Mouse (Mus musculus): ENCODE measurements at regions not wholly inside any gene's neighbourhood (a gene's known extent, or its start where the extent isn't known, plus 50 kb on each side); places are given as distances from the start of the nearest gene placed in this dataset.

GRCm38 (mm10) chr9:73173589-73174247, 60.5 kb downstream of the Rsl24d1 start:
- no peaks in the 10 kb centered on the region for H3K27me3 ChIP-seq (ENCODE audit: control insufficient read depth, insufficient read depth, insufficient read length)
- H3ac ChIP-seq (ENCODE audit: control insufficient read depth, insufficient read length) = no peak overlapping the region
- no peak overlapping the region for H3K4me2 ChIP-seq (ENCODE audit: low read depth)
- no peak overlapping the region for H3K4me3 ChIP-seq
- no peak for TF ChIP-seq USF1 (IDR thresholded peaks at IDR 0.05; ENCODE audit: low read depth)
- TF ChIP-seq POLR2AphosphoS2 (IDR thresholded peaks at IDR 0.05; ENCODE audit: insufficient read length, low read depth) = no peak
- no peak for TF ChIP-seq REST (IDR thresholded peaks at IDR 0.05; ENCODE audit: insufficient read depth, insufficient read length)
- TF ChIP-seq POLR2A (IDR thresholded peaks at IDR 0.05; ENCODE audit: insufficient read length, low read depth) = no peak
- no peak for TF ChIP-seq E2F4 (IDR thresholded peaks at IDR 0.05; ENCODE audit: insufficient read depth)
- TF ChIP-seq TCF3 (IDR thresholded peaks at IDR 0.05; ENCODE audit: insufficient read length, low read depth) = no peak
- no peak for TF ChIP-seq CEBPB (IDR thresholded peaks at IDR 0.05; ENCODE audit: insufficient read depth, poor library complexity, severe bottlenecking)
- no peak for TF ChIP-seq MYOG (IDR thresholded peaks at IDR 0.05; ENCODE audit: control insufficient read depth in 1 of 3, insufficient read depth in 1 of 3, insufficient read length in 2 of 3, low read depth in 2 of 3)
- TF ChIP-seq MYOD1 (IDR thresholded peaks at IDR 0.05; ENCODE audit: control insufficient read depth in 1 of 3, insufficient read length in 2 of 3, low read depth in 2 of 3) = no peak
- no peaks in the 10 kb centered on the region for H3K36me3 ChIP-seq (ENCODE audit: control insufficient read depth, insufficient read depth)
- H3K79me2 ChIP-seq (ENCODE audit: control insufficient read depth, insufficient read depth) = no peaks in the 10 kb centered on the region

GRCm38 (mm10) chr9:73176645-73177044, 63.4 kb downstream of the Rsl24d1 start:
- H3K27me3 ChIP-seq (ENCODE audit: control insufficient read depth, insufficient read depth, insufficient read length) = no peaks in the 10 kb centered on the region
- no peaks in the 10 kb centered on the region for H3K36me3 ChIP-seq (ENCODE audit: control insufficient read depth, insufficient read depth)
- no peak overlapping the region for H3K4me3 ChIP-seq
- TF ChIP-seq TCF12 (IDR thresholded peaks at IDR 0.05; ENCODE audit: insufficient read depth, poor library complexity, severe bottlenecking) (no peak), SRF (IDR thresholded peaks at IDR 0.05; ENCODE audit: control insufficient read depth, insufficient read length, low read depth) (no peak), MYOG (IDR thresholded peaks at IDR 0.05; ENCODE audit: control insufficient read depth in 1 of 3, insufficient read depth in 1 of 3, insufficient read length in 2 of 3, low read depth in 2 of 3) (no peak), MAX (IDR thresholded peaks at IDR 0.05; ENCODE audit: low read depth) (no peak)
- no peak overlapping the region for H3K4me2 ChIP-seq (ENCODE audit: low read depth)
- no peak overlapping the region for H3ac ChIP-seq (ENCODE audit: control insufficient read depth, insufficient read length)
- no peaks in the 10 kb centered on the region for H3K79me2 ChIP-seq (ENCODE audit: control insufficient read depth, insufficient read depth)

- H3K4me3 ChIP-seq = no peak overlapping the region
- H3K27me3 ChIP-seq (ENCODE audit: control insufficient read depth, insufficient read depth, insufficient read length) = no peaks in the 10 kb centered on the region
- no peaks in the 10 kb centered on the region for H3K79me2 ChIP-seq (ENCODE audit: control insufficient read depth, insufficient read depth)
- H3K4me2 ChIP-seq (ENCODE audit: low read depth) = no peak overlapping the region
- TF ChIP-seq TCF12 (IDR thresholded peaks at IDR 0.05; ENCODE audit: insufficient read depth, poor library complexity, severe bottlenecking) (no peak), POLR2A (IDR thresholded peaks at IDR 0.05; ENCODE audit: insufficient read length, low read depth) (no peak), REST (IDR thresholded peaks at IDR 0.05; ENCODE audit: insufficient read depth, insufficient read length) (no peak)
- no peaks in the 10 kb centered on the region for H3K36me3 ChIP-seq (ENCODE audit: control insufficient read depth, insufficient read depth)
- no peak overlapping the region for H3ac ChIP-seq (ENCODE audit: control insufficient read depth, insufficient read length)
Measured at GRCm38 (mm10) chr9:73183356-73183755, 70.1 kb downstream of the Rsl24d1 start.

- H3K4me2 ChIP-seq (ENCODE audit: low read depth) = no peak overlapping the region
- no peak for TF ChIP-seq REST (IDR thresholded peaks at IDR 0.05; ENCODE audit: insufficient read depth, insufficient read length)
- no peak for TF ChIP-seq SRF (IDR thresholded peaks at IDR 0.05; ENCODE audit: control insufficient read depth, insufficient read length, low read depth)
- TF ChIP-seq TCF12 (IDR thresholded peaks at IDR 0.05; ENCODE audit: insufficient read depth, poor library complexity, severe bottlenecking) = no peak
- no peak for TF ChIP-seq MYOG (IDR thresholded peaks at IDR 0.05; ENCODE audit: control insufficient read depth in 1 of 3, insufficient read depth in 1 of 3, insufficient read length in 2 of 3, low read depth in 2 of 3)
- no peak for TF ChIP-seq MYOD1 (IDR thresholded peaks at IDR 0.05; ENCODE audit: control insufficient read depth in 1 of 3, insufficient read length in 2 of 3, low read depth in 2 of 3)
- no peak for TF ChIP-seq POLR2A (IDR thresholded peaks at IDR 0.05; ENCODE audit: insufficient read length, low read depth)
- no peak for TF ChIP-seq POLR2AphosphoS2 (IDR thresholded peaks at IDR 0.05; ENCODE audit: insufficient read length, low read depth)
- TF ChIP-seq MAX (IDR thresholded peaks at IDR 0.05; ENCODE audit: low read depth) = no peak
- no peak overlapping the region for H3ac ChIP-seq (ENCODE audit: control insufficient read depth, insufficient read length)
- no peaks in the 10 kb centered on the region for H3K36me3 ChIP-seq (ENCODE audit: control insufficient read depth, insufficient read depth)
- no peaks in the 10 kb centered on the region for H3K79me2 ChIP-seq (ENCODE audit: control insufficient read depth, insufficient read depth)
- H3K4me3 ChIP-seq = no peak overlapping the region
- H3K27me3 ChIP-seq (ENCODE audit: control insufficient read depth, insufficient read depth, insufficient read length) = no peaks in the 10 kb centered on the region
Measured at GRCm38 (mm10) chr9:73184908-73185307, 71.7 kb downstream of the Rsl24d1 start.

GRCm38 (mm10) chr9:73192271-73192785, 79.1 kb downstream of the Rsl24d1 start:
- TF ChIP-seq TCF3 (IDR thresholded peaks at IDR 0.05; ENCODE audit: insufficient read length, low read depth) = no peak
- TF ChIP-seq SRF (IDR thresholded peaks at IDR 0.05; ENCODE audit: control insufficient read depth, insufficient read length, low read depth) = no peak
- TF ChIP-seq POLR2A (IDR thresholded peaks at IDR 0.05; ENCODE audit: insufficient read length, low read depth) = no peak
- no peak for TF ChIP-seq POLR2AphosphoS2 (IDR thresholded peaks at IDR 0.05; ENCODE audit: insufficient read length, low read depth)
- TF ChIP-seq MAX (IDR thresholded peaks at IDR 0.05; ENCODE audit: low read depth) = no peak
- TF ChIP-seq REST (IDR thresholded peaks at IDR 0.05; ENCODE audit: insufficient read depth, insufficient read length) = no peak
- no peak for TF ChIP-seq USF1 (IDR thresholded peaks at IDR 0.05; ENCODE audit: low read depth)
- no peak for TF ChIP-seq CEBPB (IDR thresholded peaks at IDR 0.05; ENCODE audit: insufficient read depth, poor library complexity, severe bottlenecking)
- no peak for TF ChIP-seq MYOD1 (IDR thresholded peaks at IDR 0.05; ENCODE audit: control insufficient read depth in 1 of 3, insufficient read length in 2 of 3, low read depth in 2 of 3)
- TF ChIP-seq E2F4 (IDR thresholded peaks at IDR 0.05; ENCODE audit: insufficient read depth) = no peak
- no peak for TF ChIP-seq TCF12 (IDR thresholded peaks at IDR 0.05; ENCODE audit: insufficient read depth, poor library complexity, severe bottlenecking)
- no peak for TF ChIP-seq MYOG (IDR thresholded peaks at IDR 0.05; ENCODE audit: control insufficient read depth in 1 of 3, insufficient read depth in 1 of 3, insufficient read length in 2 of 3, low read depth in 2 of 3)
- Histone ChIP-seq H3ac (ENCODE audit: control insufficient read depth, insufficient read length) (no peak overlapping the region), H3K27me3 (ENCODE audit: control insufficient read depth, insufficient read depth, insufficient read length) (no peaks in the 10 kb centered on the region), H3K4me3 (no peak overlapping the region), H3K4me2 (ENCODE audit: low read depth) (no peak overlapping the region), H3K79me2 (ENCODE audit: control insufficient read depth, insufficient read depth) (no peaks in the 10 kb centered on the region), H3K36me3 (ENCODE audit: control insufficient read depth, insufficient read depth) (no peaks in the 10 kb centered on the region)
